Mouse (Mus musculus) hematopoietic stem cell, adult 5-6 weeks (primary cell): ENCODE data around the gene Camk2b. TPM values are rescaled to one million over a fixed set of nuclear protein-coding genes. Genes with fewer than 3 reads are reported as not detected.
"Not testable (repeated sequence)": the region's sequence is repeated elsewhere in the genome, so short reads cannot be mapped to it uniquely, and the experiment has no call there.

Source experiments
- ATAC-seq, 2 experiments: fragments of 125-278 bp in 1 of 2; replicated peaks in 1 of 2; 2 replicates each; pipeline ENCODE4 v1.8.0; 2016 to 2017; ENCODE audit warnings: inconsistent platforms in 2 of 2, mild to moderate bottlenecking in 2 of 2, moderate number of reproducible peaks in 2 of 2, low read depth in 1 of 2, moderate TSS enrichment in 1 of 2; ENCODE audit not compliant: low FRiP score in 2 of 2, poor library complexity in 2 of 2, severe bottlenecking in 2 of 2, insufficient read depth in 1 of 2, low TSS enrichment in 1 of 2
- total RNA-seq: library from RNA; stranded (forward); fragments of 172-1452, 232-1000 nt; gene quantifications from 2 replicates; pipeline ENCODE4 v1.2.3, GENCODE M21; 2017

The Camk2b gene
- total RNA-seq, 1 experiment from 2014 or later, result 1.7 TPM

GRCm38 (mm10) chr11:5934531-5934930, 131.6 kb downstream of the Camk2b start:
- ATAC-seq, result not testable (repeated sequence)

GRCm38 (mm10) chr11:5931947-5932346, 134.2 kb downstream of the Camk2b start:
- not testable (repeated sequence) for ATAC-seq

DNA sequence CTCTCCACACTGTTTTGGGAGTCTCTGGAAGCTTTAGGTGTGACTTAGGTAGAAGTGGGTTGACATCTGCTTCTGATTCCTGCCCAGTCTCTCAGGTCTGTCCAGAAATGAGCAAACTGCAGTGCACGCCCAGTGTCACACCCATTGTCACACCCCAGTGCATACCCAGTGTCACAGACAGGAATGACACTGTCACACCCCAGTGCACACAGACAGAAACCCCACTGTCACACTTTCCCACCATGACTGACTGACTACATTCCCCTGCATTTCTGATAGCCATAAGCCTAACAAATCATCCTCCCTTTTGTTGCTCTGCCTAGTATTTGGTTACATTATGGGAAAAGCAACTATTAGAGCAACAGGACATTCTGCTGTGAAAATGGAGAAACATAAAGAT, 135.6 kb downstream of the Camk2b start:
- no peak for ATAC-seq

DNA sequence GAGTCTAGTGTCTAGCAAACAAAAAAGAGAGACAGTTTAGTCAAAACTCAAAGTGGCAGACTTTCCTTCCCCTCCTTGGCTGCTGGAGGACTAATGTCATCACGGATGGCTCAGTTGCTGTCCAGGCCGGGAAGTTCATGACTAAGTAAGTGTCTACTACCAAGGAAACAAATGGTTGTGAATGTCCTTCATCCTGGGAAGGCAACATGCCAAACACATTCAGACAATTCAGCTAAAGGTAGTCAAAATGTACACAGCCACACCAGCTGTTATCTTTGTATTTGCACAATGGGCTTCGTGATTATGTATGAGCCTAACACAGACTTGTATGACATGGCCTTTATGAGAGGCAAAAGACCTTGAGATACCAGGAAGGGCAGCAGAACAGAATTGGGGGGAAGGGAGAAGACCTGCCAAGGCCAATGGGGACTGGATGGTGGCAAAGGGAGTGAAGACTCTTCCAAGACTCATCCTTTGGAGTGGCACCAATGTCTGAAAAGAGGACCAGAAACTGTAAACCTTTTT, 139.4 kb downstream of the Camk2b start:
- ATAC-seq, result no peak

DNA sequence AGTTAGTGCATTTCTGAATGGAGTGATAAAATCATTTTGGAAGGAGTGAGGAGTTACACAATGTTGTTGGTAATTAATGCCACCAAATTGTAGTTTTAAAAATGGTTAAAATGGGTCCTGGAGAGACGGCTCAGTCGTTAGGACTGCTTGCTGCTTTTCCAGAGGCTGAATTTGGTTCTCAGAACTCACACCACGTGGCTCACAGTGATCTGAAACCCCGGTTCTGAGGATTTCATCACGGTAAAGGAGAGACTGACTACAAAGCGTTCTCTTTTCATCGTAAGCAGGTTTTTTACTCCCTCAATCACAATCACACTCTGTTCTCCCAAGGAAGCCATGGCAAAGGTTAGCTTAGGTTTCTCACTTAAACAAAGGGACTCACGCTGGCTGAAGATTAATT, 141.5 kb downstream of the Camk2b start:
- ATAC-seq, result no peak

DNA sequence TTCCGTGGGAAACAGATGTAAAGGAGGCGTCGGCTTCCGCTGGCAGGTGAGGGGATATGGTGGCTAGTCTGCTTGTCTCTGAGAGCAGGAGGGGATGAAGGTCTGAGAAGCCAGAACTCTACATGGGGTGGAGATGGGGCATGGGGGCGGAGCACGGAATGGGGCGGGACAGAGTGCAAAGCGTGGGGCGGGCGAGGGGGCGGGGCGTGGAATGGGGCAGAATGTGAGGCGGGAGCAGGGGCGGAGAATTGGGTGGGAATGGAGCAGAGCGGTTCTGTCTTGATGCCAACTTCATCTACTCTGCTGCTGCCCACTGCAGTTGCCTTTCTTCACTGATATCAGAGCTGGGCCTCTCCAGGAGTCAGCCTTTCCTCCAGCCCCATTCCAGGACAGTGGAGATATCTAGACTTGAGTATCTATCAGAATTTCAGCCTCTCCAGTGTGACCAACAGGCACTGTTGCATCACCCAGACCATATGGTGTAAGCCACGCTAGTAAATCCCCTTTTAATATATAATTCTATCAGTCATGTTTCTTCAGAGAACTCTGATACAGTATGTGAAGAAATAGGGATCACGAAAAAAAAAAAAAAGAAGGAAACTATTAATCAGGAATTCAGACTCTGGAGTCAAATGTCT, 145.7 kb downstream of the Camk2b start:
- peak; percentile 54 to 62 for ATAC-seq

Other genes with a start within 250 kb of the Camk2b start
- 1.4 and 5.1 TPM in 2 replicates for gene Polm, start 228.3 kb downstream of the Camk2b start, total RNA-seq
- gene Aebp1, start 204.4 kb downstream of the Camk2b start, total RNA-seq, result 0.25 and 0.65 TPM in 2 replicates
- 39.9 and 55.8 TPM in 2 replicates for gene Pold2, start 188.1 kb downstream of the Camk2b start, total RNA-seq
- gene Myl7, start 167.6 kb downstream of the Camk2b start, total RNA-seq, result not detected in 2 replicates
- not detected in 2 replicates for gene Gck, start 116.3 kb downstream of the Camk2b start, total RNA-seq
- 34.5 and 39.9 TPM in 2 replicates for gene Ykt6, start 110.7 kb downstream of the Camk2b start, total RNA-seq
- gene A730071L15Rik, start 133.7 kb upstream of the Camk2b start, total RNA-seq, result 0.63 TPM in 1 of 2 replicates, not detected in the other
- 37.8 and 38.0 TPM in 2 replicates for gene Nudcd3, start 134.1 kb upstream of the Camk2b start, total RNA-seq
- gene Npc1l1, start 163.8 kb upstream of the Camk2b start, total RNA-seq, result not detected in 2 replicates
- gene Ddx56, start 201.4 kb upstream of the Camk2b start, total RNA-seq, result 38.0 and 54.7 TPM in 2 replicates
- gene Tmed4, start 208.5 kb upstream of the Camk2b start, total RNA-seq, result 50.3 and 67.4 TPM in 2 replicates
- gene Ogdh, start 225.3 kb upstream of the Camk2b start, total RNA-seq, result 71.7 and 94.2 TPM in 2 replicates